ENCODE assay signal across 8 mouse cellular contexts in the genomic region with DNA sequence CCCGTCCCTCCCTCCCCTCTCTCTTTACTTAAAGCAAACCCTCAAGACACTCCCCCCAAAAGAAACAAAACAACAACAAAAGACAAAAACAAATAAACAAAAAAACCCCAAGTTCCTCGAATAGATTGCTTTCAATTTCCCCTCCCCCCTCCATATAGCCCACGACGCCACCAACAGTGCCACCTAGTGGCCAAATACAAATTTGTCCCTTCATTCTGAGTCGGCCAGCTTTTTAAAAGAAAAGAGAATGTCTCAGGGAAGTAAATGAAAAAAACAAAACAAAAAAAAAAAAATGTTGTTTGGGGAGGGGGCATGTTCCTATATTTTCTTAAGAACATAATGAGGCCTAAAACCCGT.
DNase-seq lines count a peak whose midpoint lies in the region; ATAC-seq and TF ChIP-seq lines count a peak whose summit lies in the region.

No protein-coding gene starts in this region.

- peak overlapping the region; percentile 57 for H3K4me2 ChIP-seq in embryonic facial prominence, embryonic 14.5 days (ENCODE audit: low read depth, low read length)

- ATAC-seq in embryonic facial prominence, embryonic 14.5 days (ENCODE audit: low read depth) = peak; percentile 30; the same call in 1 of the 2 replicates

- peak; percentile 87 for TF ChIP-seq CTCF in layer of hippocampus, adult 2 months (conservative IDR thresholded peaks at IDR 0.05)

- peak overlapping the region; percentile 38 for H3K4me3 ChIP-seq in layer of hippocampus, adult 2 months
- peak overlapping the region; percentile 33 for H3K4me3 ChIP-seq in embryonic facial prominence, embryonic 14.5 days (ENCODE audit: low read depth, low read length)
- H3K4me3 ChIP-seq in midbrain, embryonic 10.5 days = peak overlapping the region; percentile 51

- no peaks in the 10 kb centered on the region for H3K36me3 ChIP-seq in embryonic facial prominence, embryonic 14.5 days (ENCODE audit: control insufficient read depth, insufficient read depth, low read length)
- H3K36me3 ChIP-seq in midbrain, embryonic 10.5 days = no peaks in the 10 kb centered on the region

- WGBS in embryonic facial prominence, embryonic 14.5 days = 0% methylated on average over 6 of the region's 6 CpGs
- 0% methylated on average over 6 of the region's 6 CpGs for WGBS in midbrain, embryonic 10.5 days

- no peak overlapping the region for H3K27ac ChIP-seq in layer of hippocampus, adult 2 months
- no peak overlapping the region for H3K27ac ChIP-seq in embryonic facial prominence, embryonic 14.5 days (replicated peaks; ENCODE audit: low read depth, low read length)
- peak overlapping the region; percentile 70 for H3K27ac ChIP-seq in midbrain, embryonic 10.5 days (replicated peaks)

- no peaks in the 10 kb centered on the region for H3K9me3 ChIP-seq in embryonic facial prominence, embryonic 14.5 days (ENCODE audit: control insufficient read depth, low read length)
- no peaks in the 10 kb centered on the region for H3K9me3 ChIP-seq in midbrain, embryonic 10.5 days (replicated peaks)

- DNase-seq in layer of hippocampus, adult 2 months (ENCODE audit: low spot score in 2 of 2) = peak; percentile 13 to 67
- no peak for DNase-seq in layer of hippocampus, adult 9-11 months
- peak; percentile 69 for DNase-seq in adrenal gland, postnatal 10 days
- peak; percentile 68 for DNase-seq in embryonic facial prominence, embryonic 14.5 days (ENCODE audit: low spot score)
- peak; percentile 74 for DNase-seq in heart, postnatal 4 days
- peak; percentile 23 to 46 for DNase-seq in left cerebral cortex, postnatal 10 days (ENCODE audit: extremely low spot score in 1 of 2, low spot score in 2 of 2)
- DNase-seq in midbrain, embryonic 10.5 days (ENCODE audit: low spot score) = peak; percentile 52
- DNase-seq in telencephalon, adult 2 months (ENCODE audit: low read depth, low spot score) = peak; percentile 17

- no peaks in the 10 kb centered on the region for H3K4me1 ChIP-seq in embryonic facial prominence, embryonic 14.5 days (ENCODE audit: control insufficient read depth, insufficient read depth, low read length)
- peaks cover 12% of the 10 kb centered on the region for H3K4me1 ChIP-seq in midbrain, embryonic 10.5 days

- H3K9ac ChIP-seq in embryonic facial prominence, embryonic 14.5 days (ENCODE audit: low read depth, low read length) = peak overlapping the region; percentile 39; the same call in 1 of the 2 replicates

- H3K27me3 ChIP-seq in embryonic facial prominence, embryonic 14.5 days (replicated peaks; ENCODE audit: control insufficient read depth, insufficient read depth, low read length) = peaks cover 11% of the 10 kb centered on the region
- peaks cover 39% of the 10 kb centered on the region for H3K27me3 ChIP-seq in midbrain, embryonic 10.5 days (ENCODE audit: low read depth, poor library complexity, severe bottlenecking)

- intact Hi-C loops in left cerebral cortex, postnatal 10 days (cut with DNase I) = loop anchor here (5.0 kb wide), 2 partner anchors 87 to 338 kb away; no protein-coding TSS in a partner anchor
